Mouse (Mus musculus) heart, postnatal 0 days (tissue): ENCODE measurements around the gene Emilin1.

Experiments
- CTCF ChIP-seq: IDR thresholded peaks from 2 replicates; pipeline ENCODE4 v1.5.1; 2016; ENCODE audit warnings: antibody characterized with exemption, control low read depth, low read depth
- EP300 ChIP-seq: IDR thresholded peaks from 2 replicates; pipeline ENCODE4 v1.6.1; 2016; ENCODE audit warnings: antibody characterized with exemption, low read depth

DNA sequence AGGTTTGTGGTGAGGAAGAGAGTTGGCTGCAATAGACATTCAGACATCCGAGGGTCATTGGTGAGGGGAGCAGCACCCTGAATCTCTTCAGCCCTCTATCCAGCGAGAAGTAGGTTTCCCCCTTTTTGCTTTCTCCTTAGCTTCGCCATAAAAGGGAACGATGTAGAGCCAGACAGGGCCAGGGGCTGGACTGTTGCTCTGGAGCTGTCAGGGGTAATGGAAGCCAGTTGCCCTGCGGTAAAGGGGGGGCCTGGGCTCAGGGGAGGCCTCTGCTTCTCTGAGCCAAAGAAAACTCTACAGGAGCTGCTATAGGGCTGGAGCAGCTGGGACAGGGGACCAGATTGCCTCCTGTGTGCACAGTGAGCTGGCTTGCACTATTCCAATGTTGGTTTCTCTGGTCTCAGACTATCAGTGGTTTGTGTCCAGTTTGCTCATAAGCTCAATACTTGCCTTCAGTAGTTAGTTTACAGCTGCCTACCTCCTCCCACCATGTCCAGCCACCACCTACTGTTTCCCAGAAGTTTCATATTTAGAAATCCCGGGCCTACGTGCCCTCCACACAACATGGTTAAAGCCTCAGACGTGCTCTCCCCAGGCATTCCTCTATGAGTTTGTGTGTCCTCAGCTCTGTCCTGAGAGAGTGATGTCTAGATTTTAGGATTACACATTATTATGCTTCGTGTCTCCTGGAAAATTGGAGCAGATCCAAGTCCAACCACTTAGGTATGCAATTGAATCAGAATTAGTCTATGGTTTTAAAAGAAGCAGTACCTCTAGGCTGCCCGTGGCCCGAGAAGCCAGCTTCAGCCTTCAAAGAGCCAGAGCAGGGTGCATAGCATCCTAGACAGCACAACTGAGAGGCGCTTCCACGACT is 4.5 kb upstream of the Emilin1 start:
- TF ChIP-seq CTCF (no peak), EP300 (peak; percentile 22; the same call in 1 of the 2 replicates)
